Mouse (Mus musculus): ENCODE data around the gene Nrp2. TPM values are rescaled to one million over a fixed set of nuclear protein-coding genes. Genes with fewer than 3 reads are reported as not detected.

Nrp2 gene
- total and polyA plus RNA-seq, 3 experiments, result not detected

DNA sequence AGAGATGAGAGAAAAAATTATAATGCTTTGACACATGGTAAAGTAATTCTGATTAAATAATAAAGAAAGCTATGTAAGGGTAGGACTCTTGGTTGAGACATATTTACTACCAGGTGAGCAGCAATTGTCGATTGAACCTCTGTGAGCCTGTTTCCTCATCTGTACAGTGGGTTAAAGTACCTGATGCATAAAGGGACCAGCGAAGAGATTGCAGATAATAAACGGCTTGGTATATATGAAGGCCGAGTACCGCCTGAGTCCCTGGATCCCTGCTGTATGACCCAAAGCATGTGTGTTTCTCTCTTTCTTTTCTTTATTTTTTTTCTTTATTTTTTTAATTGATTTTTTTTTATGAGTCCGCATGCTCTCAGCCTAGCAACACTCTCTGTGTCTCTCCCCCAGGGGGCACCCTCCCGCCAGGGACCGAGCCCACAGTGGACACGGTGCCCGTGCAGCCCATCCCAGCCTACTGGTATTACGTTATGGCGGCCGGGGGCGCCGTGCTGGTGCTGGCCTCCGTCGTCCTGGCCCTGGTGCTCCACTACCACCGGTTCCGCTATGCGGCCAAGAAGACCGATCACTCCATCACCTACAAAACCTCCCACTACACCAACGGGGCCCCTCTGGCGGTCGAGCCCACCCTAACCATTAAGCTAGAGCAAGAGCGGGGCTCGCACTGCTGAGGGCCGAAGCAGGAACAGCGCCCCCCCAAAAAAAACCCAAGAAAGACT is 92.4 kb downstream of the Nrp2 start:
- DNase-seq (ENCODE audit: low read depth, low spot score), result no peak
- Histone ChIP-seq H3K27me3 (ENCODE audit: control insufficient read depth in 1 of 2, insufficient read depth in 2 of 2, low read length in 2 of 2) (no peaks in the 10 kb centered on the region), H3K27ac (ENCODE audit: control insufficient read depth, low read depth, low read length) (no peak overlapping the region), H3K9ac (ENCODE audit: control insufficient read depth, low read depth, low read length, poor library complexity, severe bottlenecking) (no peak overlapping the region), H3K4me1 (ENCODE audit: control insufficient read depth in 1 of 2, insufficient read depth in 2 of 2, low read length in 2 of 2) (no peaks in the 10 kb centered on the region), H3K9me3 (replicated peaks; ENCODE audit: insufficient read depth, low read length) (no peaks in the 10 kb centered on the region), H3K79me2 (ENCODE audit: control insufficient read depth, insufficient read depth, low read length, poor library complexity) (no peaks in the 10 kb centered on the region), H3K4me3 (ENCODE audit: control insufficient read depth in 1 of 2, insufficient read depth in 1 of 2, low read depth in 2 of 2, low read length in 2 of 2) (no peak overlapping the region), H3K36me3 (ENCODE audit: control insufficient read depth in 1 of 2, insufficient read depth in 2 of 2, low read length in 2 of 2) (no peaks in the 10 kb centered on the region)
- no peak for TF ChIP-seq MEF2A (IDR thresholded peaks at IDR 0.05; ENCODE audit: extremely low read depth, insufficient replicate concordance, low read depth, low read length, poor library complexity, severe bottlenecking)
- no peak for TF ChIP-seq GATA1 (IDR thresholded peaks at IDR 0.05; ENCODE audit: low read depth, low read length)
- TF ChIP-seq MYC (IDR thresholded peaks at IDR 0.05; ENCODE audit: low read depth, low read length), result no peak
- no peak for TF ChIP-seq GABPA (IDR thresholded peaks at IDR 0.05; ENCODE audit: low read depth, low read length)
- no peak for TF ChIP-seq KAT2A (conservative IDR thresholded peaks at IDR 0.05; ENCODE audit: low read depth, low read length)

GRCm38 (mm10) chr1:62796038-62796647 is 93.1 kb downstream of the Nrp2 start:
- TF ChIP-seq NRF1 (IDR thresholded peaks at IDR 0.05; ENCODE audit: insufficient read depth, low read depth, low read length, poor library complexity, severe bottlenecking) (no peak), UBTF (IDR thresholded peaks at IDR 0.05; ENCODE audit: borderline replicate concordance, insufficient read depth, low read depth, low read length) (no peak), CTCF (IDR thresholded peaks at IDR 0.05 in 2 of 3, conservative IDR thresholded peaks at IDR 0.05 in 1 of 3; ENCODE audit: control insufficient read depth in 1 of 3, insufficient read depth in 1 of 3, low read depth in 2 of 3, low read length in 3 of 3, poor library complexity in 1 of 3, severe bottlenecking in 1 of 3) (no peak), MYC (IDR thresholded peaks at IDR 0.05; ENCODE audit: low read depth, low read length) (no peak), GABPA (IDR thresholded peaks at IDR 0.05; ENCODE audit: low read depth, low read length) (no peak), POLR2AphosphoS2 (IDR thresholded peaks at IDR 0.05; ENCODE audit: low read length) (no peak), POLR2AphosphoS5 (IDR thresholded peaks at IDR 0.05; ENCODE audit: borderline replicate concordance, low read depth, low read length) (no peak), SIN3A (IDR thresholded peaks at IDR 0.05; ENCODE audit: low read length) (no peak), ZKSCAN1 (IDR thresholded peaks at IDR 0.05; ENCODE audit: low read depth, low read length) (no peak), USF1 (IDR thresholded peaks at IDR 0.05; ENCODE audit: low read depth, low read length) (no peak)
- H3K27ac ChIP-seq (ENCODE audit: control insufficient read depth, low read depth, low read length), result no peak overlapping the region
- no peak overlapping the region for H3K4me3 ChIP-seq (ENCODE audit: control insufficient read depth in 1 of 2, insufficient read depth in 1 of 2, low read depth in 2 of 2, low read length in 2 of 2)
- no peaks in the 10 kb centered on the region for H3K79me2 ChIP-seq (ENCODE audit: control insufficient read depth, insufficient read depth, low read length, poor library complexity)
- H3K27me3 ChIP-seq (ENCODE audit: control insufficient read depth in 1 of 2, insufficient read depth in 2 of 2, low read length in 2 of 2), result no peaks in the 10 kb centered on the region
- no peak for DNase-seq (ENCODE audit: low read depth, low spot score)
- no peaks in the 10 kb centered on the region for H3K9me3 ChIP-seq (replicated peaks; ENCODE audit: insufficient read depth, low read length)
- H3K9ac ChIP-seq (ENCODE audit: control insufficient read depth, low read depth, low read length, poor library complexity, severe bottlenecking), result no peak overlapping the region
- H3K36me3 ChIP-seq (ENCODE audit: control insufficient read depth in 1 of 2, insufficient read depth in 2 of 2, low read length in 2 of 2), result no peaks in the 10 kb centered on the region
- H3K4me1 ChIP-seq (ENCODE audit: control insufficient read depth in 1 of 2, insufficient read depth in 2 of 2, low read length in 2 of 2), result no peaks in the 10 kb centered on the region
